Mouse (Mus musculus) kidney, postnatal 36 days (tissue): ENCODE measurements around the gene Tceal7.
"Not testable (repeated sequence)": the region's sequence is repeated elsewhere in the genome, so short reads cannot be mapped to it uniquely, and the experiment has no call there.

ENCODE experiments used
- DNase-seq, 2 experiments: peaks; one replicate each; pipeline ENCODE4 v3.0.0; 2021 to 2022; ENCODE audit warnings: mixed read lengths in 2 of 2

The Tceal7 gene

DNA sequence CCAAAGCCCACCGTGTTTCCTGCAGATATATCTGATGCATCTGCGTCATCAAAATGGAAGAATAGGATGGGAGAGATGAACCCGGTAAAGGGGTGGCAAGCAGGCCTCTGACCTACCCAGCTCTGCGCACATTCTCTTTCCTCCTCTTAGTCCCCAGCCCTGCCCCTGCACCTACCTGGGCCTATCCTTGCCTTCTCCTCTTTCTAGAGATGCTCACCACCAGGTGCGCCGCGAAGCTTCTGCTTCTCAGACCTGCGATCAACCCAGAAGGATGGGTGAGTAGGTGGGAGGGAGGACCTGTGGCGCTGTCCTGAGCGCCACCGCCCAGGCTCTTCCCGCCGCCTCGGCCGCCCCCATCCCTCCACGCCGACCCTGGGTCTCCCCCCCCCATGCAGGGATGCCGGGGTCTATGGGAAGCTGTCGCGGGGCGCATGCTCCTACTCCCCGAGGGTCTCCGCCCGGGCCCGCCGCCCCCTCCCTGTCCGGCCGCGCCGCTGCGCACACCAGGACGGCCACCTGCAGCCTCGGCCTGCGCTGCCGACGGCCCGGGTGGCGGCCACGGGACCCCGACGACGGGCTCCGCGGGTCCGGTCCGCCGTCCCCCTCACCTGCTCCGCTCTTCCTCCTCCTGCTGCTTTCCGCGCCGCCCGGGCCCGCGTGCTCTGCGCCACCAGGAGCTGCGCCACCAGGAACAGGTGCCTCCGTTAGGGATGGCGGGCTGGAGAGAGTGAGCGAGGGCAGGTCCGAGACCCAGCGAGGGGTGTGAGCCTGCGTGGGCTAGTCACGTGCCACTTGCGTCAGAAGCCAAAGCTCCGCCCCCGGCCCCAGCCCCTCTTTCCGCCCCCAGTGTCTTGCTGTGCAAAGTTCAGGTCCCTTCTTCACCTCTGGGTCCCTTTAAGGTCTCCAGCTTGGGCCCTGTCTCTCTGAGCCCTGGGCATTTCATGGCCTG is at the start of gene Tceal7, which contains the start of gene Bex1:
Tceal7 (plus strand) TSS at position 51 of the 949 bp plus-strand sequence.
Bex1 (minus strand) TSS at position 785 of the 949 bp plus-strand sequence.
- DNase-seq: not testable (repeated sequence)

DNA sequence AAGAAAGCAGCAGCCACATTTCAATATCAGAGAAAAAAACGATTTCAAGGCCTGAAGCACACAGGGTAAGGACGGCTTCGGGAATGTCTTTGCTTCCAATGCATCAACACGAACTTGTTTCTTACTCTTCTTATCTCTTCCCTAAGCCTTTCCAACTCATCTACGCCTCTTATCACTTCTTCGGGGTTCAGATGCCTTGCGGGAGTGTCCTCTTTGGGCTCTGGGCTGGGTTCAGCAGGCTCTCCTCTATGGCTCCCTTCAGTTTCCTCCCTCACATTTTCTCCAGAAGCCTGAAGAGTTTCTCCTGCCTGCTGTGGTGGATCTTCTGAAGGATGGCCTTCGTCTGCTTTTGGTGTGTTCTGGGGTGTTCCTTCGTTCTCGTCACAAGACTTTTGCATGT is 44.0 kb upstream of the Tceal7 start:
- DNase-seq: no peak

DNA sequence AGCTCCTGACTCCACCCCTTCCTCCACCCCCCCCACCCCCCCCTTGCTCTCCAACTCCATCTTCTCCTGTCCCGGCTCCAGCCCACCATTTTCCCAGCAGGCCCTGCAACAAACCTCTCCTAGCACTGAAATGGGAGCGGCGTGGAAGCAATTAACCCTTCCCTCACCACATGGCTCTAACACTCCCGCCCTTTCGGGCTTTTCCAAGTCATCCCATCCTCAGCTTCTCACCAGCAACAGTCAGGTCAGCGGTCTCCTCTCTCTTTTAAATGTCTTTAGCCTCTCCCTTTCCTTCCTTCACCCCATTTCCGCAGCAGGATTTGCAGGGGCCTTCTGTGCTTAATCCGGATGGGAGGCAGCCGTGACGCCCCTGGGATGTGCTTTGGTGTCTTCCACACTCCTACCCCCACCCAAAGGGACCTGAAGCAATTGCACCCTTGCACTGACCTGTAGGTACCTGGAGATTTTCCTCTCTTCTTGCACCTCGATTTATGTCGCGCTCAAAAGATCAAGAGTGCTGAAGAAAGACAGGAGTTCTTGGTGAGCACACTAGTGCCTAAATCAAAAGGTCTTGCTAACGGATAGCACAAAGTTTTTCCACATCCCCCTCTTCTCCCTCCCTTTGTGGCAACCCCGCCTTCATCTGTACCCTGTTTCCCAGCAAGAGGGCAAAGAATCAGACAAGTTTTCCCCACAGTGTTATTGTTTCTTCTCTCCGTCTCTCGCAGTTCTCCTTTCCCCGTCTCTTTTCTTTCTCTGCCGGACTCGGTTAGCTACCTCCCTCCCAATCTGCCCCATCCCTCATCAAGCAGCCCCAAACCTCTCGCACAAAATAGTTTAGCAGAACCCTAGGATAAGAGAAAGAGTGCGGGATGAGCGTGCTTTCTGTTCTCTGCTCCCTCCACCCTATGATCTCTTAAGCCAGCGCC is 43.1 kb upstream of the Tceal7 start:
- peak; percentile 60 to 65 for DNase-seq

DNA sequence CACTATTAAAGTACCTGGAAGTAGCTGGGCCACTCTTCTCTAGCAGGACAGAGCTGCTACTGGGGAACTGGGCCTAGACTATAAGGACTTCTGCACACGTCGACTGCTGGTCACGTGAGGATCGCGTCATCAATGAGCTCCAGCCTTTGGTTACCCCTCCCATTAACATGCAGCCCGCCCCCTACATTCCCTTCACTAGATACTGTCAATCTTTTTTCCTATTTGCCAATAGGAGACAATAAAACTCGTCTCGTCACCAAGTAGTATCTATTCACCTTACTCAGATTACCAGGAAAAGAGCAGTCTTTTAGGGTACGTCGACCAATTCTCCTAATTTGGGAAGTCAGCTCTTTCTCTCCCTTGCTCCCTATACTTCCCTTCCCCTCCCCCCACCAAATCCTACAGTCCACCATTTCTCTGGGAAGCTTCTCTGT is 42.4 kb upstream of the Tceal7 start, which contains the start of gene Tceal8:
Tceal8 (minus strand) TSS at position 225 of the 434 bp plus-strand sequence.
- peak; percentile 85 to 89 for DNase-seq

DNA sequence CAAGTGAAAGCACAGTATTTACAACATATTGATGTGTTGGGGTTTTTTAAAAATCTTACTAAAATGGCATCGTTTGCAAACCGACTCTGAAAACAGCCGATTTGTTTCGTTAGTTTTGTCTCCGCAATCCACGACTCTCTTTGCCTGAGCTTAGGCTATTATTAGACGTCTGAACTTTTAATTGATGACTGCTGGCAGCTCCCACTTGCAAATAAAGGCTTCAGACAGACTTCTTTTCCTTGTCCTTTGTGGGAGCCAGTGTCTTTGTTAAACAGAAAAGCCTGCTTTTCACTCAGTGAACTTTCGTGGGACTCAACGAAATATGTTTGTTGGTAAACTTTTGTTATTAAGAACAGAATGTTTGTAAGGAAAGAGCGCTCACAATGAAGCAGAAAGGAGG is 41.8 kb upstream of the Tceal7 start:
- no peak for DNase-seq

DNA sequence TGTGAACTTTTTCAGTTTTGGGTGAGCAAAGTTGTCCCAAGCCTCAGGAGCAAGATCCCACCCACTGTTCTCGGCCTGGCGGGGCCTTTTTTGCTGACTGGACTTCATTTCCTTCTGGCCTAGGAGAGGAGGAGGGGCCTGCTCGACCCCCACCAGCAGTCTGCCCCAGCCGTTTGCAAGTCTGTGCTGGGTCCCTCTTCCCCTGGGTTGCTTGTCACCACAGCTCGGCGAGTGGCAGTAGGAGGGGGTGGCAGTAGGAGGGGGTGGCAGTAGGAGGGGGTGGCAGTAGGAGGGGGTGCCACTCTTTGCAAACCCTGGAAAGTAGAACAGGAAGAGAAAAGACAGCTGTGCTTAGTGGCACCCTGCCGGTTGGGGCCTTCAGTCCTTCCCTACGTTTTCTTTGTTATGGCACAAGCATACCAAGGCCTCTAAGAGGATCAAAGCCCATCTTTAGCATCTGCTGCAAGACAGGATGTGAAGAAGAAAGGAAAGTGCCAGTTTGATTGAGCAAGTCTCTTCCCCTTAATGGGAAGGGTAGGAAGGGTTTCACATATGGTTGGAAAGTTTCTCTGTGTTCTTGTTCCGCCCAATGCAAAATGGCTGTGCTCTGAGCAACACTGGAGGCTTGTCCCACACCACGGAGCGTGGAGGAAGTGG is 33.6 kb upstream of the Tceal7 start:
- no peak for DNase-seq

DNA sequence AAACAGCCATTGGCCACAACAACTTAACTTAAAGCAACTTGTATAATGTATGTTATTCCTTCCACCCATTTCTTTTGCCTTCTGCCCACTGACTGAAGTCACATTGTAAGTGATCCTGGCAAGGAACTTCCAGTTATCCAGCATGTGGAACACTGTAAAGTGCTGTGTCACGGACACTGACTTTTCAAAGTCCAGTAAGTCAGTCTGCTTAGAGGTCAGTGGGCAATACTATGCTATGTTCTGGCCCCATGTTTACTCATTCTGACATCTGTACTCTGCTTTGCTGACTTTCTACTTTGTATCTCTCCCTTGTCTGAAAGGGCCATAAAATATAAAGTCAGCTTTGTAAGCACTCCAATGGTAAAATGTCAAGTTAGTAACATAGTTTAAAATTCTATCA is 31.5 kb upstream of the Tceal7 start:
- peak in 1 of 2 experiments; percentile 19 for DNase-seq

DNA sequence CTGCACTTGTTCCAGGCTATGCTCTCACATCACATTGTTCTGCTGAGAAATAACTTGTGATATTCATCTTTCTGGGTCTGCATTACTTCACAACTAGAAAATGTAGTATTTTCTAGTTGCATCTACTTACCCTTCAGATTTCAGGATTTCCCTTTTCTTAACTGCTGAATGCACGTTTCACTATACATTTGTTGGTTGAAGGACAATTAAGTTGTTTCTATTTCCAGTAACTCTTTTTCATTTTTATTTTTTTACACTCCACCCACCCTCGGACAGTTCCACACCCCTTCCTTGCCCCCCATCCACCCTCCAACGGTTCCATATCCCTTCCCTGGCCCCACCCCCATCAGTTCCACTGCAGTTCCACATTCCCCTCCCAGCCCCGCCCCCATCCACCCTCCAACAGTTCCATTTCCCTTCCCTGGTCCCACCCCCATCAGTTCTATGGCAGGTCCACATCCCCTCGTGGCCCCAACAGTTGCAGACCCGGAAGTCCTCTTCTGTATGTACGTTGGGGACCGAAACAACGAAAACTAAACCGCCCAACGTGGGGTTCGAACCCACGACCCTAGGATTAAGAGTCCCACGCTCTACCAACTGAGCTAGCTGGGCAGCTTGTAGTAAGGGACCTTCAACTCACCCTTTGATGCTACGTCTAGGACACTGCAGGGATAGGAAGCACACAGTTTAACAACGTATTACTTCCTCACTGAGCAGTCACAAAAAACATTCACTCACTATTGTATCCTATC is 19.2 kb upstream of the Tceal7 start:
- DNase-seq: no peak

DNA sequence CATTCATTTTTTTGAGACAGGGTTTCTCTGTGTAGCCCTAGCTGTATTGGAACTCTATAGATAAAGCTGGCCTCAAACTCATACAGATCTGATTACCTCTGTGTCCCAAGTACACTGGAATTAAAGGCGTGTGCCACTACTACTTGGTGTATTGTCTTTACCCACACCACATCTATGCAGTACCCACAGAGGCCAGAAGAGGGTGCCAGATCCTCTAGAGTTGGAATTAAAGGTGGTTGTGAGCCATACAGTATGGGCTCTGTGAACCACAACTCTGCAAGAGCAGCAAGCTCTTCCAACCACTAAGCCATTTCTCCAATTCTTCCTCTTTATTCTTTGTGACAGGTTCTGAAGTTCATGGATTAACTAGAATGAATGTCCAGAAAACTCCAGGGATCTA is 17.7 kb upstream of the Tceal7 start:
- DNase-seq: peak; percentile 27 to 67

DNA sequence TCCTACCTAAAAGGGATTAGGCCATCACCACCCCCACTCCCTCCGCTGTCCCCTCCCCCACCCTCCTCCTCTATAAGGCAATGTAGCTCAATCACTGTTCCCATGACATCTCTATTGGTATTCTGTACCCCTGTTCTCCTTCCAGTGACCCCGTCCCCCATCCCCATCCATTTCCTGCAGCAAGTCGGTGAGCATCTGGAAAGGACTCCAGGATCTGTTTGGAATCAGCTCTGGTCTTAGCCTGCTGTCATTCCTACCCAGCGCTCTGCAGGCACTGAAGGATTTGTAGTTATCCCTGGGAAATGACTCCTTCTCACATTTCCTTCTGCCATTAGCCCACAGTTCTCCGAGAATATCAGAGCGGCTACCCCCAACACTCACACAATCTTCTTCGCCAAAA is 11.3 kb upstream of the Tceal7 start:
- DNase-seq: no peak

DNA sequence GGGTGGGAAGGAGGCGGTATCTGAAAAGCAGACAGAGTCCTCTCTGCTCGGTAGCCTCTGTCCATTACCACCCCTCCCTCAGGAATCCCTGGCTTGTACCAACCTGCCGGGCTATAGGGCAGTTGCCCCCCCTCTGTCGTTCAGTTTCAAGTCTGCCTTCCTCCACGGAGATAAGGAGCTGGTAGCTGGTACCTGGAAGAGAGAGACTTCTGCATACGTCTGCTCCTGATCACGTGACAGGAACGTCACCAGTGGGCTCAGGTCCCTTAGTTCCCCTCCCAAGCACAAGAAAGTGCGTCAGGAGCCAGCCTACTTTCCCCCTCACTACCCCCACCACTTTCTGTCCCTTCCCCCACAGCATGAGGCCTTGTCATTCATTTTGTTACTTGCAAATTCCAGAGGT is 10.9 kb upstream of the Tceal7 start, which contains the start of gene Tceal5:
Tceal5 (minus strand) TSS at position 213 of the 403 bp plus-strand sequence.
- no peak for DNase-seq

DNA sequence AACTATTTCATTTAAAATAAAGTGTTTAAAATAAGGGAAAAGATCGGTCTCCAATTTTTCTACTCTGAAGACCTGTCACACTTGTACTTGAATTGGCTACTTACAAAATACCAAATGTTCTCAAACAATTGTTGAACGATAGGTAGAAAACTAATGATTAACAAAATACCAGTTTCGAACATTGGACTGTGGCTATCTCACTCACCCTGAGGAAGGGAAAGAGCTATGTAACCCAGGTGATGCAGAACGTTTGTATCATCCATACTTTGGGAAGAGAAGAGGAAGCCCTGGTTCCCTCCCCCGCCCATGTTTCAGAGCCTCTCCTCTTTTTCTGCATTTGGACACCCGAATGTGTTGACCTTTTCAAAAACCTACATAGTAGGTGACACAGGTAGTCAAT is 10.2 kb upstream of the Tceal7 start:
- no peak for DNase-seq

DNA sequence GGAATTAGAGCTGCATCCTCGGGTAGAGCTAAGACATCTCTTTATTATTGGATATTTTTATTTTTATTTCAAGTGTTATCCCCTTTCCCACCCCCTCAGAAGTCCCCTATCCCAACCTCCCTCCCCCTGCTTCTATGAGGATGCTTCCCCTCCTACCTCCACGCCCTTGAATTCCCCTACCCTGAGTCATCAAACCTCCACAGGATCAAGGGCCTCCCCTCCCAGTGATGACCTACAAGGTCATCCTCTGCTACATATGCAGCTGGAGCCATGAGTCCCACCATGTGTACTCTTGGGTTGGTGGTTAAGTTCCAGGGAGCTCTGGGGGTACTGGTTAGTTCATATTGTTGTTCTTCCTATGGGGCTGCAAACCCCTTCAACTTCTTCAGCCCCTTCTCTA is 1.2 kb upstream of the Tceal7 start:
- no peak for DNase-seq

DNA sequence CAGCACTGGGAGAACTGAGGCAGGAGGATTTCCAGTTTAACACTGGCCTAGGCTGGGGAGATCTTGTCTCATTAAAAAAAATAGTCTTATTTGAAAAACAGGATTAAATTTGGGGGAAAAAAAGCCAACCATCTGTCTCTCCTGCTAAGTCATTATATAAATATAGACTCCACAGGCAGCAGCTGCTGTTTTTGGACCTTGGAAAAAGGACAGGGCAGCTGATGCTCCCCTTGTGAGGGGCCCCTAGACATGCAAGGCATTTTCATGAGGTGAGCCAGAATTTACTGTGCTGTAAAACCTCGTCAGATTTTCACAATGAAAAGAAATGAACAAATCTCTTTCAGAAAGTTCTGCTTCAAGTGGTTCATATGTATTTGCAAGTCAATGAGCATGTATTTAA is 1.7 kb downstream of the Tceal7 start:
- no peak for DNase-seq

DNA sequence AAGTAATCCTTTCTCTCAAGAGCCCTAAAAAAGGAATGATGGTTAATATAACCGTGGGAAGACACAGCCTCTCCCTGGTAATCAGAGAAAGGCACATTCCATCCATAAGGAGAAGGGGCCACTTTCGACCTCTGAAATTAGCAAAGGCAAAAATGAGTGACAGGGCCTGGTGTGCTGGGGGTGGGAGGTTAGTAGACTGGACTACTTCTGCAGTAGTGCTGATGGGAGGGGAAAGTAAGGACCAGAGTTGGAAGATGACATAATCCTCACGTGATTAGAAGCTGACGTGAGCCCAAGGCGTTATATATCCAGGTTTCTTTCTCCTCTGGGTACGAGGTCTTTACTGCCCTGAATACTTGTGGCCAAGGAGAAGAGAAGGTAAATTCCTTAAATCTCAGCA is 9.1 kb downstream of the Tceal7 start:
- DNase-seq: no peak

DNA sequence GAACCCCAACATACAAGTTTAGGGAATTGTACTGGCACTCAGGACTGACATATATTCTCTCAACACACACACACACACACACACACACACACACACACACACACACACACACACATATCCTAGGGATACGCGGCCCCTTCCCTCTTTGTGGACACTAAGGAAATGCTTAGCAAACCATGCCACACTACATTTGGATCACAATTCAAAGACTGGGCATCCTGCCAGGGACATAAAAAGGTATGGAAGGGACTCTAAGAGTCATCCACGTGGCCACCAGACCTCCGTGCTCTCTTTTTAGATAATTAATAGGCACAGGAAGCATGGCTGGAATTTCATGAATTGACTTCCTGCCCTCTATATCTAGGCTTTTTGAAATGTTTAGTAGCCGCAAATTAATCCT is 13.2 kb downstream of the Tceal7 start:
- peak in 1 of 2 experiments; percentile 8 for DNase-seq

DNA sequence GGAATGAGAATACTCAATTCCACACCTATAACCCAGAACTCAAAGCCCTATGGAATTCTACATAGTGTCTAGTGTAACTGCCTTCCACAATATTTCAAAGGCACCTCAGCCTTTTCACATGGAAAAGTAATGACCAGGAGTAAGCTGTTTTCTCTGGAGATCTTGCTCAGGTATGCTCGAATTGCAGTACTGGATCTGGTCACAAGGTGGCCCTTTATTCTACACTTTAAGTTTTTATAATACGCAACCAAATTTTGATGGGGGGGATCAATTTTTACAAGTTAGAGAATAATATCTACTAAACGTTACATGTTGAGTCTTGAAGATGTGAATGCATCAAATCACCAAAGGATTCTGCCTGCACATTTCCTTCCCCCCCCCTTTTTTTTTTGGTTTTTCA is 23.5 kb downstream of the Tceal7 start:
- DNase-seq: peak; percentile 49 to 81

DNA sequence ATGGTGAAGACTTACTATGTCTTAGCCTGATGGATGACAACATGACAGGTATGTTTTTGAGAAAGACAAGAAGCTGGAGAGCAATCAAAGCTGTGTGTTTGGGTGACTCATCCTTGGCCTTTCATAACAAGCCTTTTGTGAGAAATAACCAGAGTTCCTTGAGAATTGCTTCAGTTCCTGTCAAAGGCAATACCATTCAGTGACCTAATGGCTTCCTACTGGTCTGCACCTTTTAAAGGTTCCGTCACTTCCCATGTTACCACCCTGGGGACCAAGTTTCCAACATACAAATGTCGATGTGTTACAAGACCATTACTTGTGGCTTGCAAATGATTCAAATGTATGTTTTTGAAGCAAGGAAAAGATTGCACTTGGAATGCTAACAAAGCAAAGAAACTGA is 28.6 kb downstream of the Tceal7 start:
- no peak for DNase-seq

DNA sequence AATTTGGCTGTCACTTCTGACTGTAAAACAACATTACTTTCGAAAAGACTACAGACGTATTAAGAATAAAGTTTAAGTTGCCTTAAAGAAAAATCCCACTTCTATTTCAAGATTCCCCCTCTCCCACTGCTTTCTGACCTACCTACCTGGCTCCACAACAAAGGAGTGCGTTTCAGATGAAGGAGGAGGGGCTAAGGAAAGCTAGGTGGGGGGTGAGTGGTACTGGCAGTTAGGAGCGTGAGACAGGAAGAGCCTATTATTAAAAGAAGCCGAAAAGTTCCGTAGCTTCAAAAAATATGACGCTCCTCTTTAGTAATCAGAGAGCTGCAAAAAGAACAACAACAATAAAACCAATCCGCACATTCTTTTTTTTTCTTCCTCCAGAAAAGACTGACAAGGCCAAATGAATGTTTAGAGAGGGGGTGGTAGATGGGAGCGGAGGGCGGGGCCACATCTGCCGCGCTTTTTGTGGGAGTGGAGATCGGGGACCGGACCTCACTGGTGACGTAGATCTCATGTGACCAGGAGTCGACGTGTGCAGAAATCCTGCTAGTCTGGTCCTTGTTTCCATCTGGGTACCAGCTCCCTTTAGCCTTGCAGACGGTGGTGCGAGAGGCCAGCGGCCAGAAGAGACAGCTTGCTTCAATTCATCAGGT is 30.1 kb downstream of the Tceal7 start, which contains the start of gene Tceal9:
Tceal9 (plus strand) TSS at position 506 of the 656 bp plus-strand sequence.
- DNase-seq: peak; percentile 80 to 82

DNA sequence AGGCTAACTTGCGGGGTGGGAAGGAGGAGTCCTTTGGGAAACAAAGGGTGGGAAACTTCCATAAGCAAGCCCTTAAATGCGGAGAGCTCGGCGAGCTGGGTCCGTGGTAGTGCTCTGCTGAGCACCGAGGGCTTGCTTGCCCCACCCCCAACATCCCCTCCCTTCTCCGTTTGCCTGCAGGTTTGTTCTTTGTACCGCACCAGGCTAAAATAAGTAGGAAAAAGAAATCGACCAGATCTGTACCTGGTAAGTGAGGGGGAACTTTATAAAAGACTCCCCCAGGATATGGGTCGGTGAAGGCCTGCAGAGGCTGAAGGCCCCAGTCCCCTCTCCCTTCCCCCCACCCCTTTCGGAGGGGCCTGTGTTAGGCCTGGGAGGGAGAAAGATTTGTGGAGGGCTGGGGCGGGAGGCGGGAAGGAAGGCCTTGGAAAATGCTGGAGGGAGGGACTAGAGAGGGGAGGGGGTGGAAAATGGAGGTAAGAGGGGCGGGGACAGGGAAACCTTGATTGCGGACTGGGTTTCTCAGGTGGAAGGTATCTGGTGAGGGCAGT is 31.0 kb downstream of the Tceal7 start:
- peak; percentile 20 to 58 for DNase-seq

DNA sequence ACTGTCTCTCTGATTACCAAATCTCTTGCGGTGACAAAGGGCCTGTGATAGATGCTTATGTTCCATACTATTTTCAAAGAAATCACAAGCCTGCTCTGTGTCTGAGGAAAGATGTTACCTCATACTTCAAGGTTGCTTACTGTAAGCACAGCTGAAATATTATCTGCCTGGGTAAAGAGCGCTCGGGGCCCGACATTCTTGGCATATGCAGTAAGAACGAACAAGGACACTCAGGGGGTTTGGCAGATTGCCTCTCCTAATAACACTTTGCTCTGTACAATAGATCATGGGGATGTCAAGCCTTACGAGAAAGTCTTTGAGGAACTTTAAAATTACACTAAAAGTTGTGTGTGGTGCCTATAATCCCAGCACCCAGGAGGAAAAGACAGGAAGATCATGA is 34.2 kb downstream of the Tceal7 start:
- no peak for DNase-seq
